In the genomic region with DNA sequence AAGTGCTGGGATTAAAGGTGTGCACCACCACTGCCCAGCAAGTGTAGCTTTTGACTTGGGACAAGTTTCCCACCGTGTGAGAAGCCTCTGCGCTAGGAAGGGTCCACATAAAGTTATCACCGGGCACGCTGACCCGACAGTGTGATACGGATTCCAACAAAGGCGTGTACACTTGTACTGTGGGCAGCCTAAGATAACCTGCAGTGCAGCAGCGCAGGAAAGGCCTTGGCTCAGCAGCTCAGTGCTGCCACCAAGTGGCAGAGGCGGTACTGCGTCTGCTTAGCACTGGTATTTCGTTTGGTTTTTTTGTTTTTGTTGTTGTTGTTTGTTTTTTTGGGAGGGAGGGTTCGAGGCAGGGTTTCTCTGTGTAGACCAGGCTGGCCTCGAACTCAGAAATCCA, we compare ENCODE assay signal across 8 mouse cellular contexts.
DNase-seq lines count a peak whose midpoint lies in the region; ATAC-seq and TF ChIP-seq lines count a peak whose summit lies in the region.

No protein-coding gene starts in this region.

- H3ac ChIP-seq in myocyte (ENCODE audit: control insufficient read depth, insufficient read length): no peak overlapping the region

- H3K4me1 ChIP-seq in liver, embryonic 12.5 days: peaks cover 8% of the 10 kb centered on the region; the same call in 1 of the 2 replicates

- H3K79me2 ChIP-seq in myocyte (ENCODE audit: control insufficient read depth, insufficient read depth): no peaks in the 10 kb centered on the region

- H3K9ac ChIP-seq in liver, embryonic 12.5 days: no peak overlapping the region

- peak; percentile 22 for TF ChIP-seq POLR2A in myocyte (IDR thresholded peaks at IDR 0.05; ENCODE audit: insufficient read length, low read depth)

- peaks cover 14% of the 10 kb centered on the region; the same call in 1 of the 2 replicates for H3K36me3 ChIP-seq in liver, embryonic 12.5 days
- H3K36me3 ChIP-seq in myocyte (ENCODE audit: control insufficient read depth, insufficient read depth): no peaks in the 10 kb centered on the region

- H3K9me3 ChIP-seq in liver, embryonic 12.5 days (replicated peaks): no peaks in the 10 kb centered on the region

- no peak overlapping the region for H3K27ac ChIP-seq in liver, embryonic 12.5 days

- H3K4me3 ChIP-seq in liver, embryonic 12.5 days: no peak overlapping the region
- H3K4me3 ChIP-seq in myocyte: no peak overlapping the region

- DNase-seq in urinary bladder, postnatal 25 days (ENCODE audit: low spot score): peak; percentile 71
- no peak for DNase-seq in urinary bladder, postnatal 10 days (ENCODE audit: low spot score)
- peak; percentile 78 for DNase-seq in cerebellum, adult 9-10 months
- DNase-seq in frontal cortex, postnatal 25 days (ENCODE audit: low spot score in 2 of 2): peak; percentile 67 to 78
- peak; percentile 70 for DNase-seq in kidney, adult 9 months
- DNase-seq in spleen, postnatal 4 days (ENCODE audit: low spot score in 2 of 2): peak; percentile 57 to 87

- H3K4me2 ChIP-seq in liver, embryonic 12.5 days: peak overlapping the region; percentile 25; the same call in 1 of the 2 replicates
- H3K4me2 ChIP-seq in myocyte (ENCODE audit: low read depth): no peak overlapping the region

- WGBS in liver, embryonic 12.5 days (ENCODE audit: insufficient replicate concordance): 4% methylated on average over 13 of the region's 13 CpGs

- ATAC-seq in liver, embryonic 12.5 days: peak; percentile 70

- no peaks in the 10 kb centered on the region for H3K27me3 ChIP-seq in liver, embryonic 12.5 days (replicated peaks)
- H3K27me3 ChIP-seq in myocyte (ENCODE audit: control insufficient read depth, insufficient read depth, insufficient read length): no peaks in the 10 kb centered on the region

TF ChIP-seq in myocyte, 11 proteins besides CTCF, POLR2A, EP300 and RAD21:
- TF ChIP-seq SRF (IDR thresholded peaks at IDR 0.05; ENCODE audit: control insufficient read depth, insufficient read length, low read depth): no peak
- peak; percentile 55 for TF ChIP-seq POLR2AphosphoS2 (IDR thresholded peaks at IDR 0.05; ENCODE audit: insufficient read length, low read depth)
